Mouse (Mus musculus) testis, adult 2 months (tissue): ENCODE results near the gene Klc1. TPM values are rescaled to one million over a fixed set of nuclear protein-coding genes. Genes with fewer than 3 reads are reported as not detected.

ENCODE experiments used
- H3K27ac ChIP-seq: fragments of 200-500 bp; 2 replicates; pipeline ENCODE4 v1.5.1; 2012; ENCODE audit warnings: low read depth, low read length; ENCODE audit not compliant: control insufficient read depth, insufficient read depth
- H3K27me3 ChIP-seq: fragments of 200-500 bp; 2 replicates; pipeline ENCODE4 v1.6.1; 2012; ENCODE audit warnings: mild to moderate bottlenecking, low read length, moderate library complexity; ENCODE audit not compliant: control insufficient read depth, insufficient read depth
- H3K36me3 ChIP-seq: fragments of 200-500 bp; 2 replicates; pipeline ENCODE4 v1.6.1; 2012; ENCODE audit warnings: mild to moderate bottlenecking, low read length; ENCODE audit not compliant: control insufficient read depth, insufficient read depth
- H3K4me1 ChIP-seq: fragments of 200-500 bp; 2 replicates; pipeline ENCODE4 v1.6.1; 2012; ENCODE audit warnings: low read length; ENCODE audit not compliant: control insufficient read depth, insufficient read depth
- H3K4me3 ChIP-seq: fragments of 200-500 bp; 2 replicates; pipeline ENCODE4 v1.5.1; 2012; ENCODE audit warnings: low read depth, mild to moderate bottlenecking, low read length, moderate library complexity, mixed read lengths; ENCODE audit not compliant: control insufficient read depth
- CTCF ChIP-seq: fragments of 200-500 bp; IDR thresholded peaks from 2 replicates; pipeline ENCODE4 v1.5.1; 2012; ENCODE audit warnings: low read depth, mild to moderate bottlenecking, inconsistent platforms, low read length, moderate library complexity; ENCODE audit not compliant: control insufficient read depth, insufficient read depth, insufficient replicate concordance
- POLR2A ChIP-seq: fragments of 200-500 bp; IDR thresholded peaks from 2 replicates; pipeline ENCODE4 v1.6.1; 2012; ENCODE audit warnings: low read depth, mild to moderate bottlenecking, inconsistent platforms, low read length, moderate library complexity; ENCODE audit not compliant: control insufficient read depth
- polyA plus RNA-seq: library from polyadenylated mRNA; depleted of rRNA; stranded (reverse); fragments of >200 nt; gene quantifications from 2 replicates; pipeline ENCODE4 v1.2.3, GENCODE M21; 2012; rRNA removed

The Klc1 gene
- polyA plus RNA-seq, 1 experiment = 9.6 TPM

GRCm38 (mm10) chr12:111853011-111853436, 94.4 kb downstream of the Klc1 start:
- no peak overlapping the region for H3K27ac ChIP-seq
- H3K4me3 ChIP-seq = no peak overlapping the region
- H3K27me3 ChIP-seq = no peaks in the 10 kb centered on the region
- no peaks in the 10 kb centered on the region for H3K36me3 ChIP-seq
- no peak for TF ChIP-seq POLR2A
- no peak for TF ChIP-seq CTCF
- peaks cover 4% of the 10 kb centered on the region; the same call in 1 of the 2 replicates for H3K4me1 ChIP-seq

GRCm38 (mm10) chr12:111853546-111853945, 94.9 kb downstream of the Klc1 start:
- no peak for TF ChIP-seq CTCF
- TF ChIP-seq POLR2A = no peak
- Histone ChIP-seq H3K4me3 (no peak overlapping the region), H3K27ac (no peak overlapping the region), H3K36me3 (no peaks in the 10 kb centered on the region), H3K4me1 (peaks cover 4% of the 10 kb centered on the region; the same call in 1 of the 2 replicates), H3K27me3 (no peaks in the 10 kb centered on the region)

- H3K27me3 ChIP-seq = no peaks in the 10 kb centered on the region
- TF ChIP-seq POLR2A (no peak), CTCF (no peak)
- H3K27ac ChIP-seq = no peak overlapping the region
- peaks cover 2% of the 10 kb centered on the region; the same call in 1 of the 2 replicates for H3K4me1 ChIP-seq
- H3K36me3 ChIP-seq = no peaks in the 10 kb centered on the region; the same call in 1 of the 2 replicates
- no peak overlapping the region for H3K4me3 ChIP-seq
Measured at GRCm38 (mm10) chr12:111855448-111855847, 96.8 kb downstream of the Klc1 start.

Other genes with a start within 250 kb of the Klc1 start
- gene Eif5, start 220.8 kb upstream of the Klc1 start, polyA plus RNA-seq = 280 and 283 TPM in 2 replicates
- gene Mark3, start 184.3 kb upstream of the Klc1 start, polyA plus RNA-seq = 17.0 and 21.4 TPM in 2 replicates
- gene Ckb, start 86.5 kb upstream of the Klc1 start, polyA plus RNA-seq = 13.2 and 37.1 TPM in 2 replicates
- 11.0 and 11.9 TPM in 2 replicates for gene Trmt61a, start 80.7 kb upstream of the Klc1 start, polyA plus RNA-seq
- gene Bag5, start 45.6 kb upstream of the Klc1 start, polyA plus RNA-seq = 747 and 947 TPM in 2 replicates
- gene Apopt1, start 45.6 kb upstream of the Klc1 start, polyA plus RNA-seq = 39.9 and 47.5 TPM in 2 replicates
- gene Xrcc3, start 55.0 kb downstream of the Klc1 start, polyA plus RNA-seq = 7.6 and 8.7 TPM in 2 replicates
- gene Zfyve21, start 55.3 kb downstream of the Klc1 start, polyA plus RNA-seq = 22.6 and 23.8 TPM in 2 replicates
- gene Ppp1r13b, start 149.3 kb downstream of the Klc1 start, polyA plus RNA-seq = 17.1 and 19.1 TPM in 2 replicates
- gene Atp5mpl, start 208.1 kb downstream of the Klc1 start, polyA plus RNA-seq = 83.3 and 94.8 TPM in 2 replicates
- gene Tdrd9, start 212.7 kb downstream of the Klc1 start, polyA plus RNA-seq = 48.9 and 54.7 TPM in 2 replicates
- not detected in 2 replicates for gene Rd3l, start 222.5 kb downstream of the Klc1 start, polyA plus RNA-seq